In the genomic region with DNA sequence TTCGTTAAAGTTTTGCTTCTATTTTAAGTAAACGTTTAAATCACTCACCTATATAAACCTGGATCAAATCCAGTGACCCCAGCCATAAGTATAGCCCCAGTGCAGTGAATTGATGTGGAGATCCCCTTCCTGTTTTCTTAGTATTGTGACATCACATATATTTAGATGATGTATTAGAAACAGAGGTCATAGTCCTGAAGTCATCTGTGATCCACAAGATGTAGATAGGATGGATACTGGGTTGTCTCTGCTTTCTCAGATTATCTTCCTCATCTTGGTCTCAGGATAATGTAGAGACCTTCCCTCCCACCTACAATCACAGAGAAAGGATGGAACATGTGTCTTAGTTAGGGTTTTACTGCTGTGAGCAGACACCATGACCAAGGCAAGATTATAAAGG, we compare ENCODE assay signal across 10 mouse cellular contexts. TPM values are rescaled to one million over a fixed set of nuclear protein-coding genes. Genes with fewer than 3 reads are reported as not detected.
DNase-seq lines count a peak whose midpoint lies in the region; ATAC-seq lines count a peak whose summit lies in the region.
"Had no signal": no experiment of that assay in that cellular context is flagged by ENCODE, and none has a peak within 500 bp of the region (broad histone marks: within the 10 kb centered on the region; RNA-seq: fewer than 3 reads in every experiment).

Pfkfb2 (minus strand) TSS at position 101 of the 400 bp plus-strand sequence.

- H3K4me1 ChIP-seq in midbrain, embryonic 13.5 days (replicated peaks), result 0 out of 2 replicates have a peak, but pooled peaks cover 12% of the 10 kb centered on the region
- peaks cover 10% of the 10 kb centered on the region for H3K4me1 ChIP-seq in midbrain, embryonic 10.5 days
- no peaks in the 10 kb centered on the region; the same call in 1 of the 2 replicates for H3K4me1 ChIP-seq in hindbrain, embryonic 14.5 days (replicated peaks; ENCODE audit: control insufficient read depth, insufficient read depth, low read length)

- H3K4me3 ChIP-seq in midbrain, embryonic 13.5 days (replicated peaks), result no peak within 1 kb of the TSS
- no peak within 1 kb of the TSS for H3K4me3 ChIP-seq in midbrain, embryonic 10.5 days
- no peak within 1 kb of the TSS for H3K4me3 ChIP-seq in hindbrain, embryonic 14.5 days (replicated peaks; ENCODE audit: low read length)

- H3K36me3 ChIP-seq in midbrain, embryonic 13.5 days, result no peaks in the 10 kb centered on the region
- H3K36me3 ChIP-seq in midbrain, embryonic 10.5 days, result no peaks in the 10 kb centered on the region
- no peaks in the 10 kb centered on the region for H3K36me3 ChIP-seq in hindbrain, embryonic 14.5 days (replicated peaks; ENCODE audit: control insufficient read depth, insufficient read depth)

- H3K27me3 ChIP-seq in midbrain, embryonic 13.5 days, result no peaks in the 10 kb centered on the region
- no peaks in the 10 kb centered on the region for H3K27me3 ChIP-seq in midbrain, embryonic 10.5 days (ENCODE audit: low read depth, poor library complexity, severe bottlenecking)
- no peaks in the 10 kb centered on the region for H3K27me3 ChIP-seq in hindbrain, embryonic 14.5 days (ENCODE audit: control insufficient read depth, insufficient read depth, low read length)

- no peak within 1 kb of the TSS for H3K4me2 ChIP-seq in midbrain, embryonic 13.5 days (replicated peaks)
- H3K4me2 ChIP-seq in hindbrain, embryonic 14.5 days (replicated peaks), result no peak within 1 kb of the TSS

- 89% methylated on average over 2 of the region's 2 CpGs for WGBS in midbrain, embryonic 13.5 days
- 89% methylated on average over 2 of the region's 2 CpGs for WGBS in midbrain, embryonic 10.5 days
- WGBS in hindbrain, embryonic 14.5 days, result 82% methylated on average over 2 of the region's 2 CpGs

- no peak within 1 kb of the TSS for H3K27ac ChIP-seq in midbrain, embryonic 13.5 days
- no peak within 1 kb of the TSS for H3K27ac ChIP-seq in midbrain, embryonic 10.5 days (replicated peaks)
- H3K27ac ChIP-seq in hindbrain, embryonic 14.5 days, result no peak within 1 kb of the TSS

- no peak within 1 kb of the TSS for H3K9ac ChIP-seq in midbrain, embryonic 13.5 days (replicated peaks)
- no peak within 1 kb of the TSS for H3K9ac ChIP-seq in hindbrain, embryonic 14.5 days

- ATAC-seq in midbrain, embryonic 13.5 days, result no peak
- ATAC-seq in hindbrain, embryonic 14.5 days (ENCODE audit: low FRiP score), result no peak
- ATAC-seq in neutrophil, adult 5-6 weeks (ENCODE audit: extremely low read depth, insufficient number of reproducible peaks, low FRiP score, poor library complexity, severe bottlenecking), result no peak

- no peaks in the 10 kb centered on the region for H3K9me3 ChIP-seq in midbrain, embryonic 13.5 days
- no peaks in the 10 kb centered on the region for H3K9me3 ChIP-seq in midbrain, embryonic 10.5 days (replicated peaks)
- no peaks in the 10 kb centered on the region for H3K9me3 ChIP-seq in hindbrain, embryonic 14.5 days (ENCODE audit: control insufficient read depth, low read length)

- no peak for DNase-seq in frontal cortex, adult 2 months (ENCODE audit: extremely low spot score in 1 of 2, low spot score in 1 of 2)
- no peak for DNase-seq in frontal cortex, postnatal 14 days (ENCODE audit: low spot score in 2 of 2)
- no peak for DNase-seq in midbrain, embryonic 10.5 days (ENCODE audit: low spot score)
- DNase-seq in hindbrain, embryonic 14.5 days (ENCODE audit: low spot score), result no peak
- no peak for DNase-seq in yolk sac, embryonic 10.5 days (ENCODE audit: low spot score)
- no peak for DNase-seq in Muller cell, postnatal 12 days (ENCODE audit: inconsistent ontology term)
- DNase-seq: cerebellum, postnatal 25 days; kidney, postnatal 14 days had no signal

RNA-seq across cellular contexts. Expression of gene Pfkfb2, which starts in this region (rescaled TPM):
- polyA plus RNA-seq in frontal cortex, adult 2 months (2012; rRNA removed), result 49.8 and 54.3 TPM in 2 replicates
- polyA plus RNA-seq in midbrain, embryonic 13.5 days (2015; fragmentation: Nextera tagmentation; extraction: Ambion mirVana), result 21.3 and 21.5 TPM in 2 replicates
- 5.5 and 8.1 TPM in 2 replicates for polyA plus RNA-seq in midbrain, embryonic 10.5 days (2016; fragmentation: Nextera tagmentation; extraction: Ambion mirVana)
- polyA plus RNA-seq in hindbrain, embryonic 14.5 days (2014; fragmentation: Nextera tagmentation; extraction: Ambion mirVana), result 20.1 and 21.0 TPM in 2 replicates
- 15.8 and 20.0 TPM in 2 replicates for total RNA-seq in neutrophil, adult 5-6 weeks (2017)
